Mouse (Mus musculus) testis, adult 2 months (tissue): Measurements from ENCODE around the gene Ubac2. TPM values are rescaled to one million over a fixed set of nuclear protein-coding genes. Genes with fewer than 3 reads are reported as not detected.

Source experiments
- H3K27ac ChIP-seq: fragments of 200-500 bp; 2 replicates; pipeline ENCODE4 v1.5.1; 2012; ENCODE audit warnings: low read depth, low read length; ENCODE audit not compliant: control insufficient read depth, insufficient read depth
- H3K27me3 ChIP-seq: fragments of 200-500 bp; 2 replicates; pipeline ENCODE4 v1.6.1; 2012; ENCODE audit warnings: mild to moderate bottlenecking, low read length, moderate library complexity; ENCODE audit not compliant: control insufficient read depth, insufficient read depth
- H3K36me3 ChIP-seq: fragments of 200-500 bp; 2 replicates; pipeline ENCODE4 v1.6.1; 2012; ENCODE audit warnings: mild to moderate bottlenecking, low read length; ENCODE audit not compliant: control insufficient read depth, insufficient read depth
- H3K4me1 ChIP-seq: fragments of 200-500 bp; 2 replicates; pipeline ENCODE4 v1.6.1; 2012; ENCODE audit warnings: low read length; ENCODE audit not compliant: control insufficient read depth, insufficient read depth
- H3K4me3 ChIP-seq: fragments of 200-500 bp; 2 replicates; pipeline ENCODE4 v1.5.1; 2012; ENCODE audit warnings: low read depth, mild to moderate bottlenecking, low read length, moderate library complexity, mixed read lengths; ENCODE audit not compliant: control insufficient read depth
- CTCF ChIP-seq: fragments of 200-500 bp; IDR thresholded peaks from 2 replicates; pipeline ENCODE4 v1.5.1; 2012; ENCODE audit warnings: low read depth, mild to moderate bottlenecking, inconsistent platforms, low read length, moderate library complexity; ENCODE audit not compliant: control insufficient read depth, insufficient read depth, insufficient replicate concordance
- POLR2A ChIP-seq: fragments of 200-500 bp; IDR thresholded peaks from 2 replicates; pipeline ENCODE4 v1.6.1; 2012; ENCODE audit warnings: low read depth, mild to moderate bottlenecking, inconsistent platforms, low read length, moderate library complexity; ENCODE audit not compliant: control insufficient read depth
- polyA plus RNA-seq: library from polyadenylated mRNA; depleted of rRNA; stranded (reverse); fragments of >200 nt; gene quantifications from 2 replicates; pipeline ENCODE4 v1.2.3, GENCODE M21; 2012

The Ubac2 gene
- polyA plus RNA-seq, 1 experiment: 107 TPM

DNA sequence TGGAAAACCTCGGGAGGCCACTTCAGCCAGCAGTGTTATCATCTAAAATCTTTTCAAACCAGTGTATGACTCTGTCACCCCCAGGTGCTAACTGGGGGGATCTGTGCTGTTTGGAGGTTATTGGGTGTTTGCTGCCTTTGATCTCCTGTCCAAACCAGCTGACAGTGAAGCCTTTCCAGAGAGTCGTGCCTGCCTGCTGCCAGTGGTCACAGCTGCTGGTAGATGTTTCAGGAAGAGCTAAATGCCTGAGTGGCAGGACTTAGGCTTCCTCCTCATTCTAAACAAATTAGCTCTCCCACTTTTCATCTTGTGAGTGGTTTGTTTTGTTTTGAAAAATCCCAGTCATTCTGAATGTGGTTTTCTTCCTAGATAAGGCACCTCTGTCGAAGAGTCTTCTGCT, 26.3 kb downstream of the Ubac2 start:
- no peak for TF ChIP-seq POLR2A
- TF ChIP-seq CTCF: no peak

DNA sequence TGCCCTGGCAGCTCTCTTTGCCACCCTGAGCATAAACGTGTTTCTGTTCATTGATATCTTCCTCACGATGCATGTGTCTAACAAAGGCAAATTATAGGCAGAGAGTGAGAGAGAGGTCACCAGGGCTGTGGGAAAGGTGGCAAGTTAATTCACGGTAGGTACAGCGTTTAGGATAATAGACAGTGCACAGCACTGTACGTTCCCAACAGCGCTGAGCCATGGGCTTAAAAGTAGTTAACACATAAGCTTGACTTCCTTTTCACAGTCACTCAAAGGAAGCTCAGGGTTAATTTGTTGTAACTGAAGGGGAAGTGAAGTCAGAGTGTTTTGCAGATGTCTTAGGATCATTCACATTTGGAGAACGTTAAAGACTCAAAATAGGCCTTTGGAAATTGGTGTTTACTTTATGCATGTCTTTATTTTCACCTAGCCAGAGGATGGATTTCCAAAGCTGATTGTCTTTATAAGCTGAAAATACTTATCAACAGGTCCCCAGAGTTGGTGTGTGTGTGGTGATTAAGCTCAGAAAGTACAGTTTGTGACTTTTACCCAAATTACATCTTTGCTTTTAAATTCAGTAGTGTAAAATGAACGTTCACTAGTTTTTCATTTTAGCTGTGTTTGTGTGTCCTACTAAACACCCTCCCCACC, 28.0 kb downstream of the Ubac2 start:
- Histone ChIP-seq H3K27ac (no peak overlapping the region), H3K27me3 (no peaks in the 10 kb centered on the region), H3K4me3 (no peak overlapping the region), H3K36me3 (no peaks in the 10 kb centered on the region; the same call in 1 of the 2 replicates), H3K4me1 (peaks cover 5% of the 10 kb centered on the region)
- TF ChIP-seq CTCF (no peak), POLR2A (no peak)

More for the DNA sequence above, 26.3 kb downstream of the Ubac2 start:
- H3K27me3 ChIP-seq: no peaks in the 10 kb centered on the region
- no peak overlapping the region for H3K27ac ChIP-seq
- H3K4me3 ChIP-seq: no peak overlapping the region
- no peaks in the 10 kb centered on the region; the same call in 1 of the 2 replicates for H3K36me3 ChIP-seq
- H3K4me1 ChIP-seq: peaks cover 5% of the 10 kb centered on the region

DNA sequence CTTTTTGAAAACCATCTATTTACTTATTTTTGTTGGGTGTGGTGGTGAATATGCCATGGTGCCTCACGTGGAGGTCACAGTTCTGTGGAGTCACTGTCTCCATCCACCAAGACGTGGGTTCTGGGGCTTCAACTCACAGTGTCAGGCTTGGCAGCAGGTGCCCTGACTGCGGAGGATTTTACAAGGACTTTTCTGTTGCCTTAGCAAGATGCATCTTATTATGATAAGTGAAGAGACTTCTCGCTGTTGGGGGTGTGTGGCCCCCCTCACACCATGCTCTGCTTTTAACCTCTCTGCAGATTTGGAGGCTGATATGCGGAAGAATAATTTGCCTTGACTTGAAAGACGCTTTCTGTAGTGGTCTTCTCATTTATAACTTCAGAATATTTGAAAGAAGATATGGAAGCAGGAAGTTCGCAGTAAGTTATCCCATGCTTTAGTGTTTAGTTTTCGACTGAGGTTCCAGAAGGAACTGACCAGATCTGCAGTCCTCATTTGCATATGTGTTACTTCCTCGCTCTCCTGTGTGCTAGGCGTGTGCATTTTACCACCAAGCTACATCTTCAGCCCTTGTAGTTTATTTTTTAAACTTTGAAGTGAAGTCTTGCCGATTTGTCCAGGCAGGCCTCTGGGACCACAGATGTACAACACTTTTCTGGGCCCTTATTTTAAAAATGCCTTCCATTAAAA, 28.7 kb downstream of the Ubac2 start:
- TF ChIP-seq POLR2A (no peak), CTCF (no peak)
- Histone ChIP-seq H3K4me3 (no peak overlapping the region), H3K27me3 (no peaks in the 10 kb centered on the region), H3K27ac (no peak overlapping the region), H3K36me3 (no peaks in the 10 kb centered on the region; the same call in 1 of the 2 replicates), H3K4me1 (peaks cover 5% of the 10 kb centered on the region)

DNA sequence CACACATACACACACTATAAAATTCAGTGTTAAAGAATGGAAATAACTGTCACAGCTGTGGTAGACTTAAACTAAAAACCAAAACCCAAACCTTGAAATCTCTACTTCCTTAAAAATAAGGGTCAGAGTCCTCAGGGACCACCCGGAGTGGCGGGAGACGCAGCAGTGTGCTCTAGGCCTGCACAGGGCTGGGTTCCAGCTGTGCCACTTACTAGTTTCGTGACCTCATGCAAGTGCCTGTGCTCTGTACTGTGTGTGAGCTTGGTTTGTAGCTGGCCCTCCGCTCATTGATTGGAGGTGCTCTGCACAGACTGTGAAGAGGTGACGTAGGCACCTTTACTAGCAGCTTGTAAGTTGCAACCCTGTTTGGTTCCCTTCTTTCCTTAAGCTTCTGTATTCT, 31.4 kb downstream of the Ubac2 start:
- Histone ChIP-seq H3K36me3 (no peaks in the 10 kb centered on the region; the same call in 1 of the 2 replicates), H3K27ac (no peak overlapping the region), H3K4me1 (no peaks in the 10 kb centered on the region), H3K27me3 (no peaks in the 10 kb centered on the region), H3K4me3 (no peak overlapping the region)
- TF ChIP-seq CTCF: no peak
- no peak for TF ChIP-seq POLR2A

DNA sequence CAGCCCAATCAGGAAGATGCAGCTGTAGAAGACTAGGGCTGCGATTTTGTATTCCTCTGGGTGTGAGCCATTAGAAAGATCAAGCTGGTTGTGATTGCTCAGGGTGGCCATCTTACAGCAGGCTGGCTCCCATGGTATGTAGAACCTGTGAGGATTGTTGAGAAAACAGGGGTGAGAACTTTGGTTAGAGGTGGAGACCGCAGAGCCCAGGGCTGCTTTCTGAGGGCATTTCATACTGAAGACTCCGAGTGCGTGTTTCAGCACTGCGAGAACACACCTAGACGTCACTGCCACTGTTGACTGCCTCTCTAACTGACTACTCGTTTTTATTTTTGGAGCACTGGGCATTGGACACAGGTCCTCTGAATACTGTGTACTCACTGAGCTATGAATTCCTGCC, 34.1 kb downstream of the Ubac2 start:
- Histone ChIP-seq H3K27me3 (no peaks in the 10 kb centered on the region), H3K4me1 (no peaks in the 10 kb centered on the region), H3K27ac (no peak overlapping the region), H3K36me3 (no peaks in the 10 kb centered on the region; the same call in 1 of the 2 replicates), H3K4me3 (no peak overlapping the region)
- TF ChIP-seq CTCF (no peak), POLR2A (no peak)

DNA sequence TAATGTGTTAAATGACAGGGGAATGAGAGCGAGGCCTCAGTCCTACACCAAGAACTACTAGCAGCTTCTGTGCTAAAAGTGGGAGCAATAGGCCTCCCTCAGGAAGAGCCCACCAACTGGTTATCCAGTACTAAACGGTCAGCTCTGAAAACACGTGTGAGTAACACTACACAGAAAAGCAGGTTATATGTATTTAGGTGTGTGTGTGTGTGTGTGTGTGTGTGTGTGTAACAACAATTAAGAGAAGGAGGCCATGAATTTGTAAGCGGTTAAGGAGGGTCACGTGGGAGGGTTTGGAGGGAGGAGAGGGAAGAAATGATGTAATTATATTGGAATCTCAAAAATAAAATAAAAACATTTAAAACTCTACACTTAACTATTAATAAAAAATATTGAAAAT, 36.7 kb downstream of the Ubac2 start:
- TF ChIP-seq CTCF (no peak), POLR2A (no peak)
- no peaks in the 10 kb centered on the region for H3K36me3 ChIP-seq
- H3K4me1 ChIP-seq: no peaks in the 10 kb centered on the region
- no peak overlapping the region for H3K27ac ChIP-seq
- no peaks in the 10 kb centered on the region for H3K27me3 ChIP-seq
- no peak overlapping the region for H3K4me3 ChIP-seq

DNA sequence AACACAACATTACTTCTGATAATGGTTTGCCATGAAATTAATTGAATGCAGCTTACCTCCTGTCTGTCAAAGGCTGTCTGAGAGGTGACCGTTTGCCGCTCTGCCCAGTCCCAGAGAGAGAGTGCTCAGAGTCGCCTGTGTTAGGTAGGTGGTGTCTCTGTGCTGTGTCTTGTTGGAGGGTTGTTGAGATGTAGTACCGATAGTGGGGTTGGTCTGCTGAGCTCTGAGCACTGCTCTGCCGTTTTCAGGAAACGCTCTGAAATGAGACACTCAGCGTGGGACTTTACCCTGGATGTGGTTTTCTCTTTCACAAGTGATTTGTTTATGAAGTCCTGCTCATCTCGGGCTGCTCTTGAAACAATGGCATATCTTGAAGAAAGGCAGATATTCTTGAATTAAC, 37.2 kb downstream of the Ubac2 start, which contains the start of gene Gpr18:
Gpr18 (minus strand) TSS at position 161 of the 400 bp plus-strand sequence.
- TF ChIP-seq POLR2A: no peak
- no peak within 1 kb of the TSS for H3K4me3 ChIP-seq
- H3K36me3 ChIP-seq: no peaks in the 10 kb centered on the region
- H3K4me1 ChIP-seq: no peaks in the 10 kb centered on the region
- no peak within 1 kb of the TSS for H3K27ac ChIP-seq
- H3K27me3 ChIP-seq: no peaks in the 10 kb centered on the region
